Mouse (Mus musculus): ENCODE measurements around the gene Tmem123.
A peak's percentile ranks its signal among the peaks of the same experiment; 100 is the strongest.

Gene Tmem123

DNA sequence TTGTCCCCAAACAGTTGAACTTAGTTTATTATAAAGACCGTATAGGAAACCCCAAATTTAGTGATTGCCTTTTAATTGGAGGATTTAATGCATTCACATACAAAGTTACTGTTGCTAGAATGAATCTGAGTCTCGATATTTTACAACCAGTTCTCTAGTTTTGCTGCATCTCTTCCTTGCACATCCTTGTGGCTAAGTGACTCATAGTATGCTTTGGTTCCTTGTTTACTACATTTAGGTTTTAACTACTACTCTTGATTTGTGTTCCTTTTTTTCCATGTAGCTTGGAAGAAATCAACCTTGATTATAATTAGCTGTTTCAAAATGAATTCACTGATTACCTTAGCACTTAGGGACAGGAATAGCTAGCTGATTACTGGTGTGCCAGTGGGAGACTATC lies 11.2 kb downstream of the Tmem123 start:
- no peak for DNase-seq (ENCODE audit: low spot score in 2 of 2)

DNA sequence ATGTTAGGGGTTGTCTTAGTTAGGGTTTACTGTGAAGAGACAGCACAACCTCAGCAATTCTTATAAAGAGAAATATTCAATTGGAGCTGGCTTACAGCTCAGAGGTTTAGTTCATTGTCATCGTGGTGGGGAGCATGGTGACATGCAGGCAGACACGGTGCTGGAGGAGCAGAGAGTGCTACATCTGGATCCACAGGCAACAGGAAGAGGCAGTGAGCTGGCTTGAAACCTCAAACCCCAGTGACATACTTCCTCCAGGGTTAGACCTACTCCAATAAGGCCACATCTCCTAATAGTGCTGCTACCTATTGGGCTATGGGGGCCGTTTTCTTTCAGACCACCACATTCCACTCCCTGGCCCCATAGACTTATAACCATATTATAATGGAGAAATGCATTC lies 12.1 kb downstream of the Tmem123 start:
- peak; percentile 27 to 42 for DNase-seq (ENCODE audit: low spot score in 2 of 2)

DNA sequence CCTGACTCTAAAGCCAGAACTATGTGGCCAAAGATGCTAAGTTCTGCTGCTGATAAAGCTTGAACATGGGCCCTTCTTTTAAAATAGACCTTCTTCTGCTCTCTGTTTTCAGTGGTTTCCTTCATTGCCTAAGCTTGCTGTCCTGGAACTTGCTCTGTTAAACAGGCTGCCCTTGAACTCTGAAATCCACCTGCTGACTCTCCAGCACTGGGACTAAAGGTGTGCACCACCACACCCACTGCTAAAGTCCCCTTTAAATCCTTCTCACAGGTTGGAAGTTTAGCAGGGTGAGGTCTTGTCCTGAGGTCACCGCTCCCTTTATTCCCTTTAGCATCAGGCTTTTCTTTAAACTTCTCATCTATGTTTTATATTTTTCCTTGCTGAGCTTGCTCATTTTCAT lies 13.1 kb downstream of the Tmem123 start:
- DNase-seq (ENCODE audit: low spot score in 2 of 2): no peak

DNA sequence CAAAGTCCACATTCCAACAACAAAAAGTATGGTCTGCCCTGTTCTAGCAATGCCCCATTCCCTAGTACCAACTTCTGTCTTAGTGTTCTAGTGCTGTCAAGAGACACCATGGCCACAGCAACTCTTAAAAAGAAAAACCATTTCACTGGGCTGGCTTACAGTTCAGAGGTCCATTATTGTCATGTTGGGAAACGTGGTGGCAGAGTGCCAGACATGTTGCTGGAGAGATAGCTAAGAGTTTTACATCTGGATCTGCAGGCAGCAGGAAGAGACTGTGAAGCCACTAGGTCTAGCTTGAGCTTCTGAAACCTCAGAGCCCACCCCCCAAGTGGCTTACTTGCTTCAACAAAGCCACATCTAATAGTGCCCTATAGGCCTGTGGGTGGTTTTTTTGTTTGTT lies 13.8 kb downstream of the Tmem123 start:
- no peak for DNase-seq (ENCODE audit: low spot score in 2 of 2)

DNA sequence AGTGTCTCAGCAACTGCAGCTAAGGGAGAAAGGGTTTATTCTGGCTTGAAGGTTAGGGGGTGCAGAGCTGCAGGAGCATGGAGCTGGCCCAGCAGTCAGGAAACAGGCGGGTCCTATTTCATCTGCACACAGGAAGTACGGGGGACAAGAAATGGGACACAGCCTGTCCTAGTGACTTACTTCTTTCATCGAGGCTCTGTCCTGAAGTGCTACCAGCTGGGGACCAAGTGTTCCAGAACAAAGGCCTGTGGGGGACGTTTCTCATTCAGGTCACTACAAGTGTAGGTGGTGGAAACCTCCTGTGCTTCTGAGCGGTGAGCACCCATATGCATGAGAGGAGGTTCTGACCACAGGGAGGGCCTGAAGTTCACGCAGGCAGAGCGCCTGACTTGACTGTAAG lies 14.9 kb downstream of the Tmem123 start:
- DNase-seq (ENCODE audit: low spot score in 2 of 2): peak in 1 of 2 experiments; percentile 44

DNA sequence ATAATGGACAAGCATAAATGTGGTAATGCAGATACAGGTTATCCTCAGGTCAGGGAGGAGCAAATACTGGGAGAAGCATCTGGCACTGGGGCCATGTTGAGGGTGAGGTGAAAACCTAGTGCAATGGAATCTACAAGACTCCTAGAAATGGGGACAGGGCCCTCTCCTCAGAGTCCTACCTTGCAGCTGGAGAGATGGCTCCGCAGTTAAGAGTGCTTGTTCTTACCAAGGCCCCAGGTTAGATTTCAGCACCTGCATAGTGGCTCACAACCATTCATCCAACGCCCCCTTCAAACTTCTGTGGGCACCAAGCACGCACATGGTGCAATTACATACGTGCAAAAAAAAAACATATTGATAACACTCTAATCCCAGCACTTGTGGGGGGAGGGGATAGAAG lies 15.9 kb downstream of the Tmem123 start:
- peak in 1 of 2 experiments; percentile 3 for DNase-seq (ENCODE audit: low spot score in 2 of 2)

DNA sequence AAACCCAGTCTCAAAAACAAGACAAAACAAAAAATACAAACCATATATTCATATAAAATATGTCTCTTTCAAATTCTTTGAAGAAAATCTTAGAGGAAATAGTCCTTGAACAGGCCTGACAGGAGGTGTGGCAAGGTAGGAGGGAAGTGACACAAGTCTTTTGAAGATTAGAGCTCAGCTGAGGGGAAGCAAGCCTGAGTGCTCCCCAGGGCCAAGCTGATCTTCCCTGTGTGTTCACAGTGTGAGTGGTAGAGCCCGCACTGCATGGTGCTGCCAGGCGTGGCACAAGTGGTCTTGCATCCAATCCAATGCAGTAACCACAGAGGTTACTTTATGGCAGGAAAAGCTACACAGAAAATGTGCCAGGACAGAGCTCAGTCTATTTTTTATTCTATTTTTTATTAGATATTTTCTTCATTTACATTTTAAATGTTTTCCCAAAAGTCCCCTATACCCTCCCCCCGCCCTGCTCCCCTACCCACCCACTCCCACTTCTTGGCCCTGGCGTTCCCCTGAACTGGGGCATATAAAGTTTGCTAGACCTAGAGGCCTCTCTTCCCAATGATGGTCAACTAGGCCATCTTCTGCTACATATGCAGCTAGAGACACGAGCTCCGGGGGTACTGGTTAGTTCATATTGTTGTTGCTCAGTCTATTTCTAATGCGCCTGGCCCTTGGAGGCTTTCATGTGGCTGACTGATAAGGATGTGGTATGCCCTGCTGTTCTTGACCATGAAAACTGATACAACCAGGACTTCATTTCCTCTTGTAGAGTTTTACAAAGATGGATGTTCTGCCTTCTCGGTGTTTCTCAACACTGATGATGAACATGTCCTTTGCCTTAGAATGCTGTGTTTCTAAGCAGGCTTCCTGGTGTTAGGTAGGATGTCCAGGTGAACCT lies 16.7 kb downstream of the Tmem123 start:
- DNase-seq (ENCODE audit: low spot score in 2 of 2): peak; percentile 59 to 65

DNA sequence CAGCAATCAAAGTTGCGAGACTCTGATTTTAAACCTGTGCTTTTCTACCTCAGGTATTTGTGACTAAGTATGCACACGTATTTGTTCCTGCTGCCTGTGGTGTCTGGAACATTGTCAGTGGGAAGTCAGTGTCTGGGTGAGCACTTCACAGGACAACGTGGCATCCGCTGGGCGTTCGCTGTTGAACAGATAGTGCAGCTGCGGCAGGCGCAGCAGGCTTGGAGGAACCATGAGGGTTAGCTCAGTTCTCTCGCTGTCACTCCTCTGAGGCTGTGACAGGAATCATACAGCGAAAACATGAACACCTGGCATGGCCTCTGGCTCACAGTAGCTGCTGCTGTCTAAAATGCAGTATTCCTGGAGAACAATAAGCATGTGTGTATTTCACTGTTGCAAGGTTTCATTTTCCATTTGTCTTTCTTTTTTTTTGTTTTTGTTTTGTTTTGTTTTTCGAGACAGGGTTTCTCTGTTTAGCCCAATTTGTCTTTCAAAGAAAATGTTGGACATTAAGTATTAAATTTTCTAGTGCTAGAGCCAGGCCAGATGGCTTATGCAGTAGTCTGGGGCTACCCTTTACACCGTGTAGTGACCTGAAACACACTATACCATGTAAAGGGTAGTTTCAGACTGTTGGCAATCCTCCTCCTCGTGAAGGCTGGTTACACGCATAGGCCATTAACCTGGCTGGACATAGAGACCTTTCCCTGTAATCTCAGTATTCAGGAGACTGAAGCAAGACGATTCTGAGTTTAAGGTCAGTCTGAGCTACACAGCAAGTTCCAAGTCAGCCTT lies 20.2 kb downstream of the Tmem123 start:
- peak; percentile 58 to 62 for DNase-seq (ENCODE audit: low spot score in 2 of 2)

DNA sequence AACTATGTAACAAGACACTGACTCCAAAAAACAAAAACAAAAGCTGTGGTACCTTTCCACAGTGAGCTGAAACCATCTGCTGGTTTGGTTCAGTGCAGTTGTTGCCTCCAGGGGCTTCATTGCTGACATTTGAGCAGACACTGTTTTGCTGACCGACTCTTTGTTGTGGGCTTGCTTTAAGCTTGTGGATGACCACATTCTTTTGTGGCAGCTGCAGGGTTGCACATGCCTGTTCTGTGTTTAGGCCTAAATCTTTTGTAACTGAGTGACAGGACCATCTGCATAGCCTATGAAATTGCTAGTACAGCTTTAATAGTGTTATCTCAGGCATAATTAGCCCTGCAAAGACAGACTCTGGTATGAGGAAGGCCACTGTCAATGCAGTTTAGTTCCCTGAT lies 20.8 kb downstream of the Tmem123 start:
- no peak for DNase-seq (ENCODE audit: low spot score in 2 of 2)

DNA sequence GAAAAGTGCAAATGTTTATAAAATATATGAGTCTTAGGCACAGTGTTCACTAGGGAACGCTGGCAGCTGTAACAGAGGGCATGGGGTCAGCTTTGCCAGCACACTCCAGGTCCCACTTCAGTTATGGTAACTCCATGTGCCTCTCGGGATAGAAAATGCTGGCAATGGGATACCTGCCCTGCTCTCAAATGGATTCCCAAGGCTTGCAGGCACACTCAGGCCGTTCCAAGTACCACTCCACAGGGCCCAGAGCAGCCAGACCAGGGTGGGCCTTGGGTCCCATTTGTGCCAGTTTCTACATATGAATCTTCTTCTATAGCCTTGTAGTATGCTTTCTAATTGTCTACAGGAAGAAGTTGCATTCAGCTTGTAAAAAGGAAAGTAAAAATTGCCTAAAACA lies 21.6 kb downstream of the Tmem123 start:
- no peak for DNase-seq (ENCODE audit: low spot score in 2 of 2)

DNA sequence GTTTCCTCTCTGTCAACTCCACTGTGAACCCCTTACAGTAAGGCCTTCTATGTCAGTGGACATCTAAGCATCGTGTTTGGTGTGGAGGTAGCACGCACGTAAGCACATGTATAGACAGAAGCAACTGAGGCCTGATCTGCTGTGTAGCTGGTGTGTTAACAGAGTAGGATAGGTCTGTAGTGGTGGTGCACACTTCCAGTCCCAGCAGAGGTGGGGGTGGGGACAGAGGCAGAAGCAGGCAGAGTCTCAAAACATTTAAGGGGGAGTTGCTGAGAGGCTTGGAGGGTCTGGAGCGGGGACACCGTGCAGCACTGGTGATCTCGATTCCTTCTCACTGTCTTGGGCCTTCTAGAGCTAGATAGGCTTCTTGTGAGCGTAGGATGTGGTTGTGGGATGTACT lies 22.2 kb downstream of the Tmem123 start:
- no peak for DNase-seq (ENCODE audit: low spot score in 2 of 2)

DNA sequence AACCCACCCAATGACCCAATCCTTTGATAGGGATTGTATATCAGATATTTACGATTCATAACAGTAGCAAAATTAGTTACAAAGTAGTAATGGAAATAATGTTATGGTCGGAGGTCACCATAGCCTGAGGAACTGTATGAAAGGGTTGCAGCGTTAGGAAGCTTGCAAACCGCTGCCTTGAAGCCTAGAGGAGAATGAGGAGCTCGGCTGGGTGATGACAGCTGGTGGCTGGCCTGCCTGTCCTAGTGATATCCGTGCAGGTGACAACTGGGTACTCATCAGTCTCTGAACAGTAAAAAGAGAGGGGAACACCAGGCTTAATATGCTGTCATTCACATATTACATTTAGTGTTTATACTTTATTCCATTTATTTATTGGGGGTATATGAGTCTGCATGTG lies 24.6 kb downstream of the Tmem123 start:
- DNase-seq (ENCODE audit: low spot score in 2 of 2): peak in 1 of 2 experiments; percentile 2

DNA sequence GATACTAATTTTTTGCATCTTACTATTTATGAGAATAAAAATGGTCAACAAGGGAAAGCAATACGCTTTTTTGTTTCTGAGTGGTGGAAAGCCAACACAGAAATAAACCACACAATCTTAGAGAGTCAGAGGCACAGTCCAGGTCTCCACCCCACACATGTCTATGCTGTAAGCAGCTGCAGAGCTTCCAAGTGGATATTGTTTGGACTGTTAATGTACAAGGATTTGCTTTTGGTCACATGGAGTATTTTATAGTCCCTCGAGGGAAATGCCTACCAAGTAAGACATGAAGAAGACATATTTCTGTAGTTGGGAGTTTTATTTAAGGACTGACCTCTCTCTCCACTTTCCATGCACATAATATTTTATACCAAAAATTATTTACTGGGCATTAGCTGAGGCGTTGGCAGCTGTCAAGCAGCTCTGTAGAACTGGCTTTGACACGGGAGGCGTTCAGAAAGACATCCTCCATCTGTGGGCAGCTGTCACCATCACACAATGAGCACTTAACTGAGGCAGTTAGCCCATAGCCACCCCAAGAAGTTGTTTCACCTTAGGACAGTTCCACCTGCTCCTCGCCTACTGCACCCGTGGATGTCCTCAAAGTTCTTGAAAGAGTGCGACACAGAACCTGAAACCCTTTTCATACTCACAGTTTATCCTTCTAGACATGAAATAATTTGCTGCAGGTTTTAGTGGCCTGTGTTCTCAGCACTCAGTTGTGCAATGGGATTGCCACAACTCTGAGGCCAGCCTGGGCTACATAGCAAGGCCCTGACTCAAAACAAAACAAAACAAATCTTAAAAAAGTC lies 26.1 kb downstream of the Tmem123 start:
- peak in 1 of 2 experiments; percentile 1 for DNase-seq (ENCODE audit: low spot score in 2 of 2)

DNA sequence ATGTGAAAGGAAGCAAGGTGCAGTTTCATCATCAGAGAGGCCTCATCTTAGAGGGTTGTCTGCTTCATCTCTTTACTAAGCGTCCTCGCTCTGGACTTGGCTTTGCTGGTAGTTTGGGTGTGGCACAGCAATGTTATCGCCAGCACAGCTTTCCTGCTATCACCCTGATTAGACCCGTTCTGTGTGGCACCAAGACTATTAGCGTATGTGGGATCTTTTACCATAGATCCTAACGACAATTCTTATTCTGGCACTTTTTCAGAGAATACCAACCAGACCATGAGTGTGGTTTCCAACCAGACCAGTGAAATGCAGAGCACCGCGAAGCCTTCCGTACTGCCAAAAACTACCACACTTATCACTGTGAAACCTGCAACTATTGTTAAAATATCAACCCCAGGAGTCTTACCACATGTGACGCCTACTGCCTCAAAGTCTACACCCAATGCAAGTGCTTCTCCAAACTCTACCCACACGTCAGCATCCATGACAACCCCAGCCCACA lies 26.8 kb downstream of the Tmem123 start:
- peak in 1 of 2 experiments; percentile 3 for DNase-seq (ENCODE audit: low spot score in 2 of 2)

DNA sequence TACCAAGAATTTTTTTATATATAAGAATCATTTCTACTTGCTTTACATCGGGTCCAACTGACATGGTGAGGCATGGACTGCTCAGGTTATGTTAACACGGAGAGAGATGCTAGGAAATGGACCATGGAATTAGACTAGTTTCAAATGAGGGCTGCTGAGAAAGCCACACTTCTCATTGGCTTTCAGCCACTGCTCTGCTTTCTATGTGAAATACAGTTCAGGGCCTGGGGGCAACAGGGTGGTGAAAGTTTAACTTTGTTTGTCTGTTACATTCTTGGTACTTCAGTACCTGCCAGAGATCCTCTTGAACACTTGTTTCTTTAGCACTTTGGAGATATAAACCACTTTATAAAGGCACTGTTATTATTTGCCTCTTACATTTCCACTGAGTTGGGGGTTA lies 29.7 kb downstream of the Tmem123 start:
- peak in 1 of 2 experiments; percentile 2 for DNase-seq (ENCODE audit: low spot score in 2 of 2)

DNA sequence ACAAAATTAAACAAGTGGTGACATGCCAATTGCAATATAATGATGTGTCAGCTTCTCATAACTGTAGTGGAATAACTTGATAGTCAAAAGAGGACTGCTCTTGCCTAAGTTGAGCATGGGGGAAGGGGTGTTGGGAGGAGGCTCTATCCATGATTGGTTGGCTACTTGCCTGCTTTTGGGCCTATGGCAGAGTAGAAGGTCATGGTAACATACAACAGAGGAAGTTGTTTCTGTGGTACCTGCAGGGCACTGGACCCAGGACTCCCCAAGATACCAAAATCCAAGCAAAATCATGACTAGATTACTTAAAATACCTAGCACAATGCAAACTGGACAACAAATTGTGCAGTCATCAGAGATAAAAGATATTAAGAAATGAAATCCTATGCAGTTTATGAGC lies 31.7 kb downstream of the Tmem123 start:
- no peak for DNase-seq (ENCODE audit: low spot score in 2 of 2)

DNA sequence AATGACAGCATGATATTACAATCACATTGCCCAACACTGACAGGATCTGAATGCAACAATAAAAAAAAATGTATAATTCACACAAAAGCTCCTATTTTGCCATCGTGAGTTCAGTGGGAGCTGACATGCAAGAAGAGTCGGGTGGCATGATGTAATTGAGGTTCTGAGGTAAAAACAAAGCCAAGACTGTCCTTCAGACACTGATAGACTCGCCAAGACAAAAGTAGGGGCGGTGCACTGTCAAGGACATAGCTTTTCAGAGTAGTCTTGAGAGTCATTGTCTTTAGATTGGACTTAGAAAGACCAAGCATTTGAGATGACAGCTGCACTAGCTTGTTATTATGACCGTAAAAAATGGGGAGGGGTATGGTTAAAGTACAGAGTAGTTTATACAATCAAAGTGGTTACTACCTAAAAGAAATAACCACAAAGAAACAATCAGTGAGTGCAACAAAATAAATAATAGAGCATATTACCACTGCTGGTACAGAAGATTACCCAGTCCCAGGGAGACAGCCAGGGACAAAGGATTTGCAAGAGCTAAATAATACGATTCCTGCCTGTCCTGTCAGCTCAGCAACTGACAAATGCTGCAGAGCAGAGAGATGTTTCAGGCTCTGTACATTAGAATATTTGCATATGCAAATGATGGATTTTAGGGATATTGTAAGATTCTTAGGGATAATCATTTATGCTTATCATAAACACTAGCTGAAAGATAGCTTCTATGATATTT lies 32.5 kb downstream of the Tmem123 start:
- no peak for DNase-seq (ENCODE audit: low spot score in 2 of 2)

DNA sequence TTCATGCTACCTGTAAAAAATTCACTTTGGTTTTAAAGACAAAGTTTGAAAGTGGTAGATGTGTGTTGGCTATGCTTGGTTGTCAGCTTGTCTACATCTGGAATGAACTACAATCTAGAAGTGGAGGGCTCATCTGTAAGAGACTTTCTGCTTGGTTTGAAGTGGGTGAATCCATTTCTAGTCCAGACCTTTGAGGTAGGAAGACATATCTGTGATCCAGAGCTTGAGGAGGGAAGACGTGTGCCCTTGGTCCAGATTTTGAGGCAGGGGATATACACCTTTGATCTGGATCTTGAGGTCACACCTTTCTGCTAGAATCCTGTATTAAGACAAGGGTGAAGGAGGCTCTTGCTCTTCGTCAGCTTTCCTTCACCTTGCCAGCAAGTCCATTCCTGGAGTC lies 33.7 kb downstream of the Tmem123 start:
- no peak for DNase-seq (ENCODE audit: low spot score in 2 of 2)

DNA sequence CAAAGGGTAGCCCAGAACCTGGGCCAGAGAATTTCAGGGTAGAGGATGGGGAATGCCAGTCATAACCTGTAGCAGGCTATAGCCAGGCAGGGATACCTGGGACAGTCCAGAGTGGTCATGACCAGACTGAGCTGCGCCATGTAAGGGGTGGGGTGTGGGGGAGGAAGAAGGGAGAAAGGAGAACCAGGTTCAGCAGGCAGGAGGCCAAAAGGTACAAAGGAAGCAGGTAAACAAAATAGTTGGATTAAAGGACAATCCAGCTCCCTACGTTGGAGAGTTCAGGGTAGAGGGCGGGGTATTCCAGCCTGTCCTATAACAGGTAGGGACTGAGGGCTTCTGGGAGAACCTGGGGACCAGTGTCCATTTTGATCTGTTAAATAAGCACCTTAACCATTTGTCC lies 34.7 kb downstream of the Tmem123 start:
- peak in 1 of 2 experiments; percentile 1 for DNase-seq (ENCODE audit: low spot score in 2 of 2)

DNA sequence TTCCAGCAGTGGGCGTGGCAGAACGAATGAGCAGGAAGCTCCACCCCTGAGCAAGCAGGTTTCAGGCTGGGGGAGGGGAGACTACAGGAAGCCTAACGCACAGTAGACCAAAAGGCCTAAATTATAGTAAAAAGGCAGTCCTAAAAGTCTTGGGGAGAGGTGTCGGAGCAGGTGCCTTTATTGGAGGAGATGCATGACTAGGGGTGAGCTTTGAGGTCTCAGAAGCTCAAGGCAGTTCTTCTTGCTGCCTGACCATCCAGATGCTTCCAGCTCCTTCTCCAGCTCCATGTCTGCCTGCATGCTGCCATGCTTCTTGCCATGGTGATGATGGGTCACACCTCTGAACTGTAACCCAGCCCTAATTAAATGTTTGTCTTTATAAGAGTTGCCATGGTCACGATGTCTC lies 41.3 kb downstream of the Tmem123 start:
- DNase-seq (ENCODE audit: low spot score in 2 of 2): no peak

DNA sequence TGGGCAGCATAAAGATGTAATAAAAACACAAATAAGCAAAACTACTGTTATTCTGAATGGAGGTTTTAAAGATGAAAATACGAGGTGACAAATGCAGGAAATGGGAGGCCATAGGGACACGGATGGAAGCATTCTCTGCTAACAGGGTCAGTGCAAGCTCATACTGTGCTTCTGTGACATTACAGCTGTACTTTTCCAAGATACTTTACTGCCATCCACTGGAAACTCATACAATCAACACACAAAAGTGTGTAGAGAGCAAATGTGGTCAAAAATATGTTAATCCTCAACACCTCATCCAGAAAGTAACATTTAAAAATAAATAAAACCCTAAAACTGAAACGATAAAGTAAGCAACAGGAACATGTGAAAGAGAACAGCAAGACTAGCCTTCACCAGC lies 58.9 kb downstream of the Tmem123 start:
- no peak for DNase-seq (ENCODE audit: low spot score in 2 of 2)
